Mouse (Mus musculus) liver, embryonic 16.5 days (tissue): Measurements from ENCODE around the gene Romo1. TPM values are rescaled to one million over a fixed set of nuclear protein-coding genes. Genes with fewer than 3 reads are reported as not detected.

Experiments
- ATAC-seq: fragments of 200-750 bp; cut with Nextera tagmentation; 2 replicates; pipeline ENCODE4 v1.8.0; 2017; ENCODE audit warnings: low read depth, mild to moderate bottlenecking, moderate number of reproducible peaks, moderate library complexity
- H3K27ac ChIP-seq: fragments of 300-500 bp; sonication (generic); 2 replicates; pipeline ENCODE4 v1.5.1; 2014; ENCODE audit warnings: mild to moderate bottlenecking, low read length
- H3K27me3 ChIP-seq: fragments of 300-500 bp; sonication (generic); 2 replicates; pipeline ENCODE4 v1.6.1; 2014; ENCODE audit warnings: low read depth, low read length, mixed read lengths; ENCODE audit not compliant: control insufficient read depth, insufficient read depth
- H3K36me3 ChIP-seq: fragments of 300-500 bp; sonication (generic); 2 replicates; pipeline ENCODE4 v1.6.1; 2014; ENCODE audit warnings: mild to moderate bottlenecking; ENCODE audit not compliant: control insufficient read depth, insufficient read depth
- H3K4me1 ChIP-seq: fragments of 300-500 bp; sonication (generic); 2 replicates; pipeline ENCODE4 v1.6.1; 2014; ENCODE audit warnings: low read depth, low read length, mixed read lengths; ENCODE audit not compliant: control insufficient read depth
- H3K4me2 ChIP-seq: fragments of 300-500 bp; sonication (generic); 2 replicates; pipeline ENCODE4 v1.6.1; 2014; ENCODE audit warnings: low read depth, low read length, mixed read lengths
- H3K4me3 ChIP-seq: fragments of 300-500 bp; sonication (generic); 2 replicates; pipeline ENCODE4 v1.5.1; 2014; ENCODE audit warnings: low read depth, mild to moderate bottlenecking, low read length
- H3K9ac ChIP-seq: fragments of 300-500 bp; sonication (generic); 2 replicates; pipeline ENCODE4 v1.6.1; 2014; ENCODE audit warnings: low read depth, low read length
- H3K9me3 ChIP-seq: fragments of 300-500 bp; sonication (generic); replicated peaks from 2 replicates; pipeline ENCODE4 v1.6.1; 2016; ENCODE audit warnings: low read length; ENCODE audit not compliant: control insufficient read depth
- WGBS: fragments of 180-500 bp; shearing (Covaris S2); extraction: QIAGEN DNeasy Blood & Tissue Kit; methylation state at CpG from one replicate; pipeline ENCODE4 v1.1.7; 2014; ENCODE audit not compliant: insufficient replicate concordance; 5-methylcytosine and 5-hydroxymethylcytosine counted together
- polyA plus RNA-seq: library from polyadenylated mRNA; unstranded; fragments of >200 nt; fragmentation: Nextera tagmentation; extraction: Ambion mirVana; gene quantifications from 2 replicates; pipeline ENCODE4 v1.2.1, GENCODE M21; 2015

The Romo1 gene
- polyA plus RNA-seq, 1 experiment from 2014 or later = 180 TPM

- no peaks in the 10 kb centered on the region; the same call in 1 of the 2 replicates for H3K36me3 ChIP-seq
- no peaks in the 10 kb centered on the region for H3K9me3 ChIP-seq
Measured at GRCm38 (mm10) chr2:156135695-156136094, 8.1 kb upstream of the Romo1 start.

GRCm38 (mm10) chr2:156142820-156143219, 1.0 kb upstream of the Romo1 start:
- peak overlapping the region; percentile 91 for H3K4me3 ChIP-seq
- H3K9me3 ChIP-seq = no peaks in the 10 kb centered on the region
- no peaks in the 10 kb centered on the region for H3K27me3 ChIP-seq
- whole genome bisulfite sequencing = 64% methylated on average over 2 of the region's 2 CpGs
- H3K27ac ChIP-seq = 0 out of 2 replicates have a peak overlapping the region, but pooled peaks have one; percentile 92
- peaks cover 10% of the 10 kb centered on the region for H3K4me1 ChIP-seq
- H3K9ac ChIP-seq = peak overlapping the region; percentile 87; the same call in 1 of the 2 replicates
- peaks cover 15% of the 10 kb centered on the region for H3K36me3 ChIP-seq
- peak overlapping the region; percentile 76 for H3K4me2 ChIP-seq
- no peak for ATAC-seq

More at GRCm38 (mm10) chr2:156135695-156136094, 8.1 kb upstream of the Romo1 start:
- Histone ChIP-seq H3K27me3 (no peaks in the 10 kb centered on the region), H3K9ac (no peak overlapping the region), H3K4me1 (no peaks in the 10 kb centered on the region), H3K4me3 (no peak overlapping the region), H3K4me2 (no peak overlapping the region), H3K27ac (no peak overlapping the region)
- WGBS = 80% methylated on average over 6 of the region's 6 CpGs
- no peak for ATAC-seq

- peaks cover 20% of the 10 kb centered on the region for H3K36me3 ChIP-seq
- WGBS = 2% methylated on average over 16 of the region's 16 CpGs
Measured at GRCm38 (mm10) chr2:156143367-156143766, 472 bp upstream of the Romo1 start.

GRCm38 (mm10) chr2:156145486-156146130, 1.8 kb downstream of the Romo1 start:
- WGBS = 56% methylated on average over 11 of the region's 11 CpGs
- Histone ChIP-seq H3K9ac (no peak overlapping the region; the same call in 1 of the 2 replicates), H3K27me3 (no peaks in the 10 kb centered on the region), H3K9me3 (no peaks in the 10 kb centered on the region), H3K4me3 (peak overlapping the region; percentile 91), H3K36me3 (peaks cover 39% of the 10 kb centered on the region), H3K4me2 (peak overlapping the region; percentile 76), H3K4me1 (peaks cover 10% of the 10 kb centered on the region), H3K27ac (no peak overlapping the region)
- ATAC-seq = no peak

More at GRCm38 (mm10) chr2:156143367-156143766, 472 bp upstream of the Romo1 start:
- peaks cover 10% of the 10 kb centered on the region for H3K4me1 ChIP-seq
- peak overlapping the region; percentile 76 for H3K4me2 ChIP-seq
- peak overlapping the region; percentile 91 for H3K4me3 ChIP-seq
- peak overlapping the region; percentile 87 for H3K9ac ChIP-seq
- peak overlapping the region; percentile 92 for H3K27ac ChIP-seq
- ATAC-seq = peak; percentile 7; the same call in 1 of the 2 replicates
- H3K27me3 ChIP-seq = no peaks in the 10 kb centered on the region
- no peaks in the 10 kb centered on the region for H3K9me3 ChIP-seq

GRCm38 (mm10) chr2:156146272-156146989, 2.6 kb downstream of the Romo1 start:
- 55% methylated on average over 5 of the region's 5 CpGs for WGBS
- Histone ChIP-seq H3K9me3 (no peaks in the 10 kb centered on the region), H3K27ac (no peak overlapping the region), H3K4me1 (peaks cover 10% of the 10 kb centered on the region), H3K4me2 (no peak overlapping the region), H3K36me3 (peaks cover 45% of the 10 kb centered on the region), H3K27me3 (no peaks in the 10 kb centered on the region), H3K9ac (no peak overlapping the region), H3K4me3 (no peak overlapping the region)
- ATAC-seq = no peak

GRCm38 (mm10) chr2:156147316-156147915, 3.6 kb downstream of the Romo1 start:
- Histone ChIP-seq H3K9ac (no peak overlapping the region), H3K4me2 (no peak overlapping the region), H3K36me3 (peaks cover 46% of the 10 kb centered on the region), H3K27ac (no peak overlapping the region), H3K9me3 (no peaks in the 10 kb centered on the region), H3K27me3 (no peaks in the 10 kb centered on the region), H3K4me1 (peaks cover 10% of the 10 kb centered on the region), H3K4me3 (no peak overlapping the region)
- ATAC-seq = no peak
- 84% methylated on average over 3 of the region's 3 CpGs for WGBS

GRCm38 (mm10) chr2:156151538-156151937, 7.7 kb downstream of the Romo1 start:
- H3K4me2 ChIP-seq = no peak overlapping the region
- H3K36me3 ChIP-seq = peaks cover 68% of the 10 kb centered on the region
- H3K9ac ChIP-seq = no peak overlapping the region
- H3K4me1 ChIP-seq = no peaks in the 10 kb centered on the region
- no peaks in the 10 kb centered on the region for H3K9me3 ChIP-seq
- H3K27ac ChIP-seq = no peak overlapping the region
- no peak for ATAC-seq
- no peaks in the 10 kb centered on the region for H3K27me3 ChIP-seq
- H3K4me3 ChIP-seq = no peak overlapping the region

GRCm38 (mm10) chr2:156165478-156165877, 21.6 kb downstream of the Romo1 start:
- 83% methylated on average over 1 of the region's 1 CpGs for WGBS
- H3K36me3 ChIP-seq = peaks cover 83% of the 10 kb centered on the region
- no peak overlapping the region for H3K9ac ChIP-seq
- no peaks in the 10 kb centered on the region for H3K27me3 ChIP-seq
- H3K4me1 ChIP-seq = no peaks in the 10 kb centered on the region
- ATAC-seq = no peak
- no peak overlapping the region for H3K27ac ChIP-seq
- no peak overlapping the region for H3K4me3 ChIP-seq
- no peaks in the 10 kb centered on the region for H3K9me3 ChIP-seq
- H3K4me2 ChIP-seq = no peak overlapping the region

GRCm38 (mm10) chr2:156166557-156166956, 22.7 kb downstream of the Romo1 start:
- H3K27ac ChIP-seq = no peak overlapping the region
- no peaks in the 10 kb centered on the region for H3K4me1 ChIP-seq
- H3K4me3 ChIP-seq = no peak overlapping the region
- peaks cover 83% of the 10 kb centered on the region for H3K36me3 ChIP-seq
- H3K9me3 ChIP-seq = no peaks in the 10 kb centered on the region
- no peak overlapping the region for H3K9ac ChIP-seq
- no peak for ATAC-seq
- WGBS = 91% methylated on average over 5 of the region's 5 CpGs
- H3K27me3 ChIP-seq = no peaks in the 10 kb centered on the region
- no peak overlapping the region for H3K4me2 ChIP-seq
